In the genomic region with DNA sequence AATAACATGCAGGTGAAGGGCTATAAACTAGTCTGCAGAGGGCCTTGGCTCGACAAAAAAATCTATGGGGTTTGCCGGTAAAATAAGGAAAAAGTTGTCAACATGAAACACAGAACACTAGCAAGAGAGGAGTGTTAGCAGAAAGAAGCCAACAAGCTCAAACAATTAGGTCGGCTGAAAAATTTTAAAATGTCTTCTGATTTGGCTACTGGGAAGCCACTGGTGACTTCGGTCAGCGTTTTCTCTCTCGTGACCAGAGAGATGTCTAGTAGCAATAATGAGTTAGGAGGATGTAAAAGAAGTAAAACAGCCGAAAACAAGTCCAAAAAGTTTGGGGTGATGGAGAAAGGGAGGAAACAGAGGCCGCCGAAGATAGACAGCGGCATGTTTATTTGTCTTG, we compare ENCODE assay signal across 8 mouse cellular contexts. TPM values are rescaled to one million over a fixed set of nuclear protein-coding genes. Genes with fewer than 3 reads are reported as not detected.
DNase-seq lines count a peak whose midpoint lies in the region; ATAC-seq and TF ChIP-seq lines count a peak whose summit lies in the region.

No protein-coding gene starts in this region.

- H3K4me3 ChIP-seq in heart, embryonic 13.5 days, result peak overlapping the region; percentile 93
- H3K4me3 ChIP-seq in E14TG2a.4 (replicated peaks; ENCODE audit: low read length), result peak overlapping the region; percentile 96
- H3K4me3 ChIP-seq in forebrain, embryonic 14.5 days (ENCODE audit: low read depth, low read length), result peak overlapping the region; percentile 63
- H3K4me3 ChIP-seq in liver, embryonic 15.5 days (replicated peaks), result peak overlapping the region; percentile 85

- peaks cover 53% of the 10 kb centered on the region for H3K4me1 ChIP-seq in heart, embryonic 13.5 days
- H3K4me1 ChIP-seq in E14TG2a.4 (replicated peaks; ENCODE audit: low read depth, low read length), result peaks cover 83% of the 10 kb centered on the region
- peaks cover 7% of the 10 kb centered on the region for H3K4me1 ChIP-seq in forebrain, embryonic 14.5 days (ENCODE audit: control insufficient read depth, insufficient read depth, low read length)
- peaks cover 57% of the 10 kb centered on the region for H3K4me1 ChIP-seq in liver, embryonic 15.5 days (replicated peaks)

- peak overlapping the region; percentile 89 for H3K27ac ChIP-seq in heart, embryonic 13.5 days (replicated peaks)
- no peak overlapping the region for H3K27ac ChIP-seq in forebrain, embryonic 14.5 days (ENCODE audit: low read depth, low read length)
- H3K27ac ChIP-seq in liver, embryonic 15.5 days (replicated peaks), result peak overlapping the region; percentile 73

- TF ChIP-seq CTCF in E14TG2a.4 (conservative IDR thresholded peaks at IDR 0.05; ENCODE audit: low read length), result no peak

- no peaks in the 10 kb centered on the region for H3K9me3 ChIP-seq in heart, embryonic 13.5 days
- no peaks in the 10 kb centered on the region for H3K9me3 ChIP-seq in E14TG2a.4 (ENCODE audit: low read length)
- H3K9me3 ChIP-seq in forebrain, embryonic 14.5 days (replicated peaks; ENCODE audit: control insufficient read depth, low read length), result no peaks in the 10 kb centered on the region
- H3K9me3 ChIP-seq in liver, embryonic 15.5 days (replicated peaks), result no peaks in the 10 kb centered on the region

- no peaks in the 10 kb centered on the region for H3K27me3 ChIP-seq in heart, embryonic 13.5 days (replicated peaks)
- H3K27me3 ChIP-seq in E14TG2a.4 (ENCODE audit: insufficient read depth, low read length), result no peaks in the 10 kb centered on the region
- no peaks in the 10 kb centered on the region for H3K27me3 ChIP-seq in forebrain, embryonic 14.5 days (replicated peaks; ENCODE audit: control insufficient read depth, insufficient read depth, low read length)
- H3K27me3 ChIP-seq in liver, embryonic 15.5 days, result no peaks in the 10 kb centered on the region

- H3K36me3 ChIP-seq in heart, embryonic 13.5 days, result peaks cover 7% of the 10 kb centered on the region
- H3K36me3 ChIP-seq in E14TG2a.4 (ENCODE audit: insufficient read depth, low read length), result peaks cover 31% of the 10 kb centered on the region
- H3K36me3 ChIP-seq in forebrain, embryonic 14.5 days (ENCODE audit: control insufficient read depth, insufficient read depth, low read length), result no peaks in the 10 kb centered on the region
- H3K36me3 ChIP-seq in liver, embryonic 15.5 days (replicated peaks), result peaks cover 18% of the 10 kb centered on the region; the same call in 1 of the 2 replicates

- no peak for DNase-seq in heart, postnatal 36 days
- DNase-seq in forebrain, embryonic 14.5 days (ENCODE audit: low spot score), result no peak
- no peak for DNase-seq in left cerebral cortex, postnatal 4 days

- peak overlapping the region; percentile 94 for H3K4me2 ChIP-seq in heart, embryonic 13.5 days
- peak overlapping the region; percentile 88 for H3K4me2 ChIP-seq in forebrain, embryonic 14.5 days (ENCODE audit: low read length)
- peak overlapping the region; percentile 90 for H3K4me2 ChIP-seq in liver, embryonic 15.5 days

- 2% methylated on average over 10 of the region's 10 CpGs for WGBS in heart, embryonic 13.5 days
- WGBS in forebrain, embryonic 14.5 days, result under 1% methylated on average over 10 of the region's 10 CpGs
- WGBS in liver, embryonic 15.5 days (ENCODE audit: insufficient replicate concordance), result under 1% methylated on average over 10 of the region's 10 CpGs

- peak overlapping the region; percentile 96 for H3K9ac ChIP-seq in heart, embryonic 13.5 days
- H3K9ac ChIP-seq in forebrain, embryonic 14.5 days (ENCODE audit: low read length), result peak overlapping the region; percentile 80
- H3K9ac ChIP-seq in liver, embryonic 15.5 days, result peak overlapping the region; percentile 93

- no peak for ATAC-seq in heart, embryonic 13.5 days (ENCODE audit: extremely low read depth, insufficient number of reproducible peaks, low FRiP score, low TSS enrichment)
- ATAC-seq in forebrain, embryonic 14.5 days, result no peak
- no peak for ATAC-seq in liver, embryonic 15.5 days (ENCODE audit: insufficient read depth)
- no peak for ATAC-seq in cerebellum, adult (ENCODE audit: insufficient number of reproducible peaks, low FRiP score, low TSS enrichment)
- ATAC-seq in megakaryocyte progenitor cell, adult 5-6 weeks (replicated peaks; ENCODE audit: poor library complexity), result no peak

- intact Hi-C loops in heart, postnatal 36 days (cut with DNase I), result loop anchor here (5.0 kb wide), 1 partner anchor 155 kb away; a partner anchor contains a TSS
- intact Hi-C loops in left cerebral cortex, postnatal 4 days (cut with DNase I), result no loop called here

RNA-seq across cellular contexts. Expression of a gene that starts 0.5 kb away (rescaled TPM):
- 85.8 and 88.4 TPM in 2 replicates for polyA plus RNA-seq in heart, embryonic 13.5 days (2015; fragmentation: Nextera tagmentation; extraction: Ambion mirVana)
- total RNA-seq in heart, postnatal 36 days (2021), result 10 to 100 TPM; 55.1 to 63.8 TPM
- 64.5 and 74.2 TPM in 2 replicates for polyA plus RNA-seq in forebrain, embryonic 14.5 days (2014; fragmentation: Nextera tagmentation; extraction: Ambion mirVana)
- 81.9 and 88.4 TPM in 2 replicates for polyA plus RNA-seq in liver, embryonic 15.5 days (2015; fragmentation: Nextera tagmentation; extraction: Ambion mirVana)
- 10 to 100 TPM; 43.4 to 48.8 TPM for total RNA-seq in left cerebral cortex, postnatal 4 days (2021)
- total RNA-seq in megakaryocyte progenitor cell, adult 5-6 weeks (2015), result 50.1 and 53.0 TPM in 2 replicates
- 176 and 178 TPM in 2 replicates for total RNA-seq in megakaryocyte progenitor cell, adult 5-6 weeks (2017)

RNA-seq across cellular contexts. Expression of a gene that starts 0.6 kb away (rescaled TPM):
- 12.9 and 13.1 TPM in 2 replicates for polyA plus RNA-seq in heart, embryonic 13.5 days (2015; fragmentation: Nextera tagmentation; extraction: Ambion mirVana)
- 1 to 10 TPM; 4.4 to 7.5 TPM for total RNA-seq in heart, postnatal 36 days (2021)
- polyA plus RNA-seq in forebrain, embryonic 14.5 days (2014; fragmentation: Nextera tagmentation; extraction: Ambion mirVana), result 10.7 and 12.1 TPM in 2 replicates
- 3.4 and 4.0 TPM in 2 replicates for polyA plus RNA-seq in liver, embryonic 15.5 days (2015; fragmentation: Nextera tagmentation; extraction: Ambion mirVana)
- 10 to 100 TPM; 18.9 to 19.1 TPM for total RNA-seq in left cerebral cortex, postnatal 4 days (2021)
- 2.2 and 5.1 TPM in 2 replicates for total RNA-seq in megakaryocyte progenitor cell, adult 5-6 weeks (2015)
- total RNA-seq in megakaryocyte progenitor cell, adult 5-6 weeks (2017), result 13.9 and 21.9 TPM in 2 replicates
